Mouse (Mus musculus): Measurements from ENCODE around the gene Kdelr3.

The Kdelr3 gene

DNA sequence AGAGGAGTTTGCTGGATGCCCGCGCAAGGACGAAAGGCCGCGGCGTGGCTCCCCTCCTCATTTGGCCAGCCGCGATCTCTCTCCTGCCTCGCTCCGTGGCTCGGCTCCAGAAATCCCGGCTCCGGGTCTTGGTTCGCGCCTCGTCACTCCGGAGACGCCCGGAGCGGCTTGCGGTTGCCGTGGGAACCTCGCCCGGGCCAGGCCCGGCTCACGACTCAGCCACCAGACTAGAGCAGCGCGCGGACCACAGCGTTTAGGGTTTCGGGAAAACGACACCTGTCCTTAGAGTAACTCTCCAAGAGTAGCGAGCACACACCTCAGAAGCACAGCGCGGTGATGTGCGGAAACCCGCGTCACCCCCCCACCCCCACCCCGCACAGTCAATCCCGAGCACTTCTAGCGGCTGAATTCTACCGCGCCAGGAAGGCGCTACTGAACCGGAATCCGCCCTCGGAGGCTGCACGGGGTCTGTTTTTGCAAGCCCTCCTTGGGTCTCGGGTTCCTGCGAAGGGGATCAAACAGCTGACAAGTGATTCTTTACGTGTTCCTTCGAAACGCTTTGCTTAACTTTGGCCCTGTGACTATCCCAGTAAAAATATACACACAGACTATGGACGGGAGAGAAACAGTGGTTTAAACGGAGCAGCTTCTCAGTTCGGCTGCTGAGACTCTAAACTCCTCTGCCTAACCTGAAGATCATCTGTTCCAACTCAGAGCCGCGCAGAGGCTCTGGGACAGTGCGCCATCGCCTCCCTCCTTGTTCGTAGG lies 4.5 kb upstream of the Kdelr3 start:
- DNase-seq (ENCODE audit: low read depth, low spot score) = peak; percentile 76

GRCm38 (mm10) chr15:79513940-79514339 lies 2.3 kb upstream of the Kdelr3 start:
- peak; percentile 59 for DNase-seq (ENCODE audit: low read depth, low spot score)

DNA sequence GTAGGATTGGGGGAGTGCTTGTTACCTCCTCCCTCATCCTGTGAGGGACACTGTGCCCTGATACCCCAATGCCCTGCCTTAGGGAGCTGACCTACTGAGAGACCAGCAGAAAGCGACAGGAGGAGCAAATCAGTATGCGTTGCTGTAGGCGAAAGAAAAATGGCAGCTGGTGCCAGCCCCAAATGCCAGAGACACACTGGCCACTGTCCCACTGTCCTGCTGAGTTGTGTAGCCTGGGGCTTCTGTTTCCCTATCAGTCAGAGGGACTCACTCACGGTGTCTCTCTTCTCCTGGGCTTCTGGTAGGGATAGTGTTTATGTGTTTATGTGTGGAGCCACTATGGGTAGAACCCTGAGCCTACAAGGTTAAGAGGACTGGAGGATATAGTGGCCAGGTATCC lies 1.5 kb downstream of the Kdelr3 start:
- no peak for DNase-seq (ENCODE audit: low read depth, low spot score)

- peak; percentile 59 for DNase-seq (ENCODE audit: low read depth, low spot score)
Observed at GRCm38 (mm10) chr15:79518571-79518970, 2.4 kb downstream of the Kdelr3 start.

DNA sequence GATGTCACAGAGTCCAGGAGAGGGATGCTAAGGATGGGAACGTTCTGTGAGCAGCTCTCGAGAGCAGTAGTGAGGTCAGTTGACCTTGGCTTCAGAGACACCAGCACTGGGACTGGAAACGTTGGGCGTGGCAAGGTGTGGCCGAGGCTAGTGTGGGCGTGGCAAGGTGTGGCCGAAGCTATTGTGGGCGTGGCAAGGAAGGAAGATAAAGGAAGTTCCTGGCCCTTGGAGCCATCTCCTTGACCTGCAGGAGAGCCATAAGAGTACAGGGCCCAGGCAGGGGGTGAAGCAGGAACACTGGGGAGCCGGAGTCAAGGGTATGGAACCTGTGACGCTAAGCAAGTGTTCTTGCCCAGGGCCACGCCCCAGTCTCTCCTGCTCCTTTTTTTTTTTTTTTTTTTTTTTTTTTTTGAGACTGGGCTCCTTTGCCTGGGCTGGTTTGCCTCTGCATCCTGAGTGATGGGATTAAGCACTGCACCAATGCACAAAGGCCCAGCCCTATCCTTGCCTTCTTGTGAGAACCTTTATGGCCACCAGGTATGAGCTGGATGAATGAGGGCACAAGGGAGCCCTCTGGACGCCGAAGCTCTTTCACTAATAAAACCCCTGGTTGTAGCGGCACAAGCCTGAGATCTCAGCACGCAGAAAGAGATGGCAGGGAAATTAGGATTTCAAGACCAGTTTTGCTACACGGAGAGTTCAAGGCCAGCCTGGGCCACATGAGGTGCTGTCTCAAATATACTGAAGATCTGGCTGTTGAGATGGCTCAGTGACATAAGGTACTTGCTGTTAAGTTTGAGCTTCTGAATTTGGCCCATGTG lies 3.4 kb downstream of the Kdelr3 start:
- peak; percentile 96 for DNase-seq (ENCODE audit: low read depth, low spot score)

- DNase-seq (ENCODE audit: low read depth, low spot score) = no peak
Observed at GRCm38 (mm10) chr15:79525564-79525963, 9.4 kb downstream of the Kdelr3 start.

- peak; percentile 41 for DNase-seq (ENCODE audit: low read depth, low spot score)
Observed at GRCm38 (mm10) chr15:79525979-79526768, 10.0 kb downstream of the Kdelr3 start.

GRCm38 (mm10) chr15:79527192-79527591 lies 11.0 kb downstream of the Kdelr3 start:
- no peak for DNase-seq (ENCODE audit: low read depth, low spot score)

- no peak for DNase-seq (ENCODE audit: low read depth, low spot score)
Observed at GRCm38 (mm10) chr15:79527991-79528639, 11.9 kb downstream of the Kdelr3 start.

DNA sequence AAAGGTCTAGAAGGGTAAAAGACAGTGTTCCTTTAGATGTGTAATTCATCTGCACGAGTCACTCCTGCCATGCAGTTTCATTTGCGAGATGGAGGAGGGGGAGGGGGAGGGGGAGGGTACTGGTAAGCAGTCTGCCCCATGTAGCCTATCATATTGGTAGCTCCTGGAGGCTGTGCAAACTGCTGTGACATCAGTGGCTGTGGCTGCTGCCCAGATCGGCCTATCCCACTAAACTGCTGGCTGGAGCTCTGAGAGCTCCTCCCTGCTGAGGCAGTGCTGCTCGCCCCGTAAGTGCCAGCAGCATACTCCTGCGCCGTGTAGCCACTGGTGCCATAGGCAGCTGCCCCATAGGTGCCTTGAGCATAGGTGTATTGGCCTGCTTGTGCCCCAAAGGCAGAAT lies 13.7 kb downstream of the Kdelr3 start:
- DNase-seq (ENCODE audit: low read depth, low spot score) = peak; percentile 85

- no peak for DNase-seq (ENCODE audit: low read depth, low spot score)
Observed at GRCm38 (mm10) chr15:79533796-79534195, 17.6 kb downstream of the Kdelr3 start.

- DNase-seq (ENCODE audit: low read depth, low spot score) = no peak
Observed at GRCm38 (mm10) chr15:79543968-79544367, 27.8 kb downstream of the Kdelr3 start.

DNA sequence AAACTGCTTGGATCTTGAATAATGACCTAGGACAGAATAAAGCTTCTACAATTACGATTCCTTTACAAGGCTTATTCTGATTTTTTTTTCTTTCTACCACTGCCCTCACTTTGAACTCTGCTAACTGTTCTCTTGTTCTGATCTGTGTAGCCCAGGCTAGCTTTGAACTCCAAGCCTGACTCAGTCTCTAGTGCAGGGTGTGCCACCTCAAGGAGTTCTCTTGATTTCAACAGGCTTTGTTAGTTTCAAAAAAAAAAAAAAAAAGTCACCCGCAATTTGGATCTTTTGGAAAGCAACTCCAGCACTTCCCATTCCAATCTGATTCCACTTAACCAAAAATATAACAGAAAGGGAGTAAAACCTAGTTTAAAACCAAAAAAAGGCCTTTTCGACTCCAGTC lies 29.3 kb downstream of the Kdelr3 start:
- no peak for DNase-seq (ENCODE audit: low read depth, low spot score)

DNA sequence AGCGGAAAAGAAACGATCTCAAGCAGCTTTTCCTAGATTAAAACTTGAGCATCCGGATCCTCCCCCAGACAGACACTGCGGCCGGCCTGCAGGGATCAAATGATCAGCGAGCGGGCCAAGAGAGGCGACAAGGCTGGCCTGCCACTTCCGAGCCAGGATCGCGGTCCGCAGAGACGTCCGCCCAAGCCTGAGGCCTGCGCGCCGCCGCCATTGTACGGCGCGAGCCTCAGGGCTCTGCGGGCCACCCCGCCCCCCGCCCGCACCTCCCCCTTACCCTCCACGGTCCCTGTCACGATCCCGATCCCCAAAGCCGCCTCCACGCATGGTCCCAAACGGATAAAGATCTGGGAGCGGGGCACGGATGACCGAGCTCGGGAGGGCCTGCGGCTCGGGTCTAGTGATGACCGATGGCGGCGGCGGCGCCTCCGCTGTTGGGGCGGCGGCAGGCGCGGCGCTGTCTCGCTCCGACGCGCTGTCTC lies 29.7 kb downstream of the Kdelr3 start:
- peak; percentile 59 for DNase-seq (ENCODE audit: low read depth, low spot score)

- DNase-seq (ENCODE audit: low read depth, low spot score) = peak; percentile 96
Observed at GRCm38 (mm10) chr15:79546410-79547288, 30.4 kb downstream of the Kdelr3 start, which contains the start of gene Ddx17. Ddx17 (minus strand) TSS chr15:79546741.

DNA sequence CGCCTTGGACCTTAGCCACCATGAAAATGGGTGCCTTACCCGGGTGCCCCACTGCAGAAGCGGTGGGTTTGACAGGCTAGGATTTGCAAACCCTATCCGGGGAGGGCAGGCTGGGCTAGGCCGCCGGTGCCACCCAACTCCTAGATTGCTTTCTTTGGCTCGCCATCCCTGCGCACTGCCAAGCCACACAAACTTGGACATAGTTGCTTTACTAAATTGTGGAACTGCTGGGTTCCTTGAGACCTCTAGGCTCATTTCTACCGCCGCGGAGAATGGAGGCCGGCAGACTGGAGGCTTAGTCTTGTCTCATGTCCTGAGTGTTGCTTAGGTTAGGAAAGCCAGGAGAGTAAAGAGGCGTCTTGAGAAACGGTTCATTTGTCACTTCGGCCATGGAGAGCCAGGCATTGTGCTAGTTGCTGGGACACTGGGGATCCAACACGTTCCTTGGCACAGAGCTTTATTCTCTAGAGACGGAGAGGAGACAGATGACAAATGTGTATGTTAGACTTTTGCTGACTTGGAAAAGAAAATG lies 31.1 kb downstream of the Kdelr3 start:
- DNase-seq (ENCODE audit: low read depth, low spot score) = no peak

DNA sequence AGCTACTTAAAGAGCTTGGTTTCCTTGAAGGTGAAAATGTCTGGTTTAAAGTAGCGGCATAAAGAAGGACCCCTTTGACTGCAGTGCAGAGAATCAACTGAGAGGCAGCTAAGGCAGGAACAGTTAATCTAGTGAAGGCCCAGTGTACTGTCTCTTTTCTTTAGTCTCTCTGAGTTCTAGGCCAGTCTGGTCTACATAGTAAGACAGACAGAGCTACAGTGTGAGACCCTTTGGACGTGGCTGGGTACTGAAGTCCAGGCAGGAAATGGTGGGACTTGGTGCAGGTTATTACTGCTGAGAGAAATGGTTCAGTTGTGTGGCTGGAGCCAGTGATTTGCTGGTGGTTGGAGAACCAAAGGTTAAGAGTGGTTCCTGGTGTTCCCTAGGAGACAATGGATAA lies 32.0 kb downstream of the Kdelr3 start:
- DNase-seq (ENCODE audit: low read depth, low spot score) = no peak

- no peak for DNase-seq (ENCODE audit: low read depth, low spot score)
Observed at GRCm38 (mm10) chr15:79552566-79552965, 36.4 kb downstream of the Kdelr3 start.

GRCm38 (mm10) chr15:79559649-79560048 lies 43.4 kb downstream of the Kdelr3 start:
- DNase-seq (ENCODE audit: low read depth, low spot score) = no peak

DNA sequence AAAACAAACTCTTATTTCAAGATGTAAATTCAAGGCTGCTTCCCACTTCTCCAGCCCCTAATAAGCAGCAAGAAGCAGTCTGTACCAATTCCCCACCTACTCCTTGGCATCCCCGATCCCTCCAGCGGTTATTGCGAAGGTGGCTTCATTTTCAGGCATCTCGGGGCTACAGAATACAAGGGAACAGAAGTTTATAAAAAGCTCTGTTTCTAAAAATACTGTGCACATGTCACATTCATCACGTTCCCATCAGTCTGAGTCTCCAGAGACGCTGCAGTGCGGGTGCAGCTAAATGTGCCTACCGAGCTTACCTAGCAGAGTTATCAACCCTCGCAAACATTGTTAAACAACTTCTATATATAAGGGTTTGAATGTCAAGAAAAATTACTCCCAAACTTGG lies 46.2 kb downstream of the Kdelr3 start:
- DNase-seq (ENCODE audit: low read depth, low spot score) = no peak
